8 mouse cellular contexts compared by ENCODE assay signal in the genomic region with DNA sequence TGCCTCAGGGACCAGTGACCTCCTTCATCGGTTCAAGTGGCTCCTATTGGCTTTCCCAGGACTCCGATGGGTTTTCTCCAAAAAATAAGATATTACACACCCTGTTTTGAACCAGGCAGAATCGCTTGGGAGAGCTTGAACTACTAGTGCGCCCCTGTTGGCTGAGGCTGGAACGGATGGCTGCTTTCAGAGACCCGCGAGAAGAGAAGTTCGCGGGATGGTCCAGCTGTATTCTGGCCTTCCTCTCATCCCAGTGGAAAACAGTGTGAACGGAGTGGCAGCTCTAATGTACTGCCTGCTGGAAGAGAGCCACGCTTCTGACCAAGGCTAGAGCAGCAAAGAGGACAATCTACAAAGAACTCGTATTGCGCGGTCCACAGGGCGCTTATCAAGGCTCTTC. TPM values are rescaled to one million over a fixed set of nuclear protein-coding genes. Genes with fewer than 3 reads are reported as not detected.
DNase-seq lines count a peak whose midpoint lies in the region; ATAC-seq lines count a peak whose summit lies in the region.

No protein-coding gene starts in this region.

- peaks cover 7% of the 10 kb centered on the region for H3K4me1 ChIP-seq in heart, embryonic 11.5 days (ENCODE audit: control insufficient read depth, insufficient read depth, low read length)
- no peaks in the 10 kb centered on the region for H3K4me1 ChIP-seq in liver, embryonic 12.5 days

- peak; percentile 33 to 60 for DNase-seq in cerebellum, postnatal 14 days
- DNase-seq in cerebellum, postnatal 25 days, result no peak
- peak; percentile 58 for DNase-seq in ES-CJ7 (ENCODE audit: low read depth, low spot score)
- DNase-seq in right cerebral cortex, postnatal 10 days (ENCODE audit: low spot score in 2 of 2), result no peak
- no peak for DNase-seq in frontal cortex, postnatal 10 days (ENCODE audit: low spot score in 2 of 2)
- no peak for DNase-seq in ovary, adult 18-20 months (ENCODE audit: low spot score)

- H3K27me3 ChIP-seq in heart, embryonic 11.5 days (ENCODE audit: control insufficient read depth, insufficient read depth, low read length), result peaks cover 78% of the 10 kb centered on the region
- peaks cover 94% of the 10 kb centered on the region for H3K27me3 ChIP-seq in liver, embryonic 12.5 days (replicated peaks)

- 1% methylated on average over 15 of the region's 15 CpGs for WGBS in heart, embryonic 11.5 days (ENCODE audit: insufficient replicate concordance)
- 4% methylated on average over 15 of the region's 15 CpGs for WGBS in liver, embryonic 12.5 days (ENCODE audit: insufficient replicate concordance)

- no peaks in the 10 kb centered on the region for H3K9me3 ChIP-seq in heart, embryonic 11.5 days (replicated peaks; ENCODE audit: control insufficient read depth, low read length)
- H3K9me3 ChIP-seq in liver, embryonic 12.5 days (replicated peaks), result no peaks in the 10 kb centered on the region

- H3K27ac ChIP-seq in heart, embryonic 11.5 days (ENCODE audit: low read depth, low read length), result no peak overlapping the region
- no peak overlapping the region for H3K27ac ChIP-seq in liver, embryonic 12.5 days

- H3K9ac ChIP-seq in heart, embryonic 11.5 days (ENCODE audit: low read depth, low read length), result no peak overlapping the region
- no peak overlapping the region for H3K9ac ChIP-seq in liver, embryonic 12.5 days

- no peaks in the 10 kb centered on the region for H3K36me3 ChIP-seq in heart, embryonic 11.5 days (ENCODE audit: control insufficient read depth, insufficient read depth, low read length)
- no peaks in the 10 kb centered on the region for H3K36me3 ChIP-seq in liver, embryonic 12.5 days

- ATAC-seq in heart, embryonic 11.5 days (replicated peaks; ENCODE audit: insufficient number of reproducible peaks, low FRiP score, low TSS enrichment), result no peak
- no peak for ATAC-seq in liver, embryonic 12.5 days

- peak overlapping the region; percentile 29 for H3K4me3 ChIP-seq in heart, embryonic 11.5 days (ENCODE audit: low read depth, low read length)
- no peak overlapping the region for H3K4me3 ChIP-seq in liver, embryonic 12.5 days

- H3K4me2 ChIP-seq in heart, embryonic 11.5 days, result peak overlapping the region; percentile 59
- H3K4me2 ChIP-seq in liver, embryonic 12.5 days, result peak overlapping the region; percentile 8; the same call in 1 of the 2 replicates

RNA-seq across cellular contexts. Expression of gene Six2, which starts 8.4 kb away (rescaled TPM):
- polyA plus RNA-seq in heart, embryonic 11.5 days (2014; fragmentation: Nextera tagmentation; extraction: Ambion mirVana), result 1.5 and 2.1 TPM in 2 replicates
- polyA plus RNA-seq in liver, embryonic 12.5 days (2016; fragmentation: Nextera tagmentation; extraction: Ambion mirVana), result 0.11 and 0.30 TPM in 2 replicates

Comparison
In these comparisons a context has a peak if more than half of its experiments do, and no peak if none do; other contexts are left out.
1. DNase-seq: peak in cerebellum, postnatal 14 days (2 of 2) and ES-CJ7 (single experiment); none in cerebellum, postnatal 25 days (0 of 2), right cerebral cortex, postnatal 10 days (0 of 2), frontal cortex, postnatal 10 days (0 of 2) and ovary, adult 18-20 months (single experiment).